Mouse (Mus musculus) neural tube, embryonic 11.5 days (tissue): ENCODE measurements around the gene Zfp940. TPM values are rescaled to one million over a fixed set of nuclear protein-coding genes. Genes with fewer than 3 reads are reported as not detected.
"Not testable (repeated sequence)": the region's sequence is repeated elsewhere in the genome, so short reads cannot be mapped to it uniquely, and the experiment has no call there.

Source experiments
- ATAC-seq: fragments of 200-750 bp; cut with Nextera tagmentation; 2 replicates; pipeline ENCODE4 v1.8.0; 2017; ENCODE audit warnings: moderate number of reproducible peaks, mild to moderate bottlenecking, moderate TSS enrichment, moderate library complexity; ENCODE audit not compliant: insufficient read depth, low FRiP score, low TSS enrichment
- DNase-seq: peaks from one replicate; pipeline ENCODE4 v3.0.0-alpha.2; 2015; ENCODE audit warnings: low spot score
- H3K27ac ChIP-seq: fragments of 300-500 bp; sonication (generic); 2 replicates; pipeline ENCODE4 v1.5.1; 2014; ENCODE audit warnings: low read depth, mild to moderate bottlenecking, low read length
- H3K27me3 ChIP-seq: fragments of 300-500 bp; sonication (generic); 2 replicates; pipeline ENCODE4 v1.6.1; 2014; ENCODE audit warnings: mild to moderate bottlenecking, low read length, mixed read lengths; ENCODE audit not compliant: control insufficient read depth, insufficient read depth
- H3K36me3 ChIP-seq: fragments of 300-500 bp; sonication (generic); 2 replicates; pipeline ENCODE4 v1.6.1; 2014; ENCODE audit warnings: mild to moderate bottlenecking, low read length, moderate library complexity, mixed read lengths; ENCODE audit not compliant: control insufficient read depth, insufficient read depth
- H3K4me1 ChIP-seq: fragments of 300-500 bp; sonication (generic); 2 replicates; pipeline ENCODE4 v1.6.1; 2014; ENCODE audit warnings: low read length, mixed read lengths; ENCODE audit not compliant: control insufficient read depth, insufficient read depth
- H3K4me2 ChIP-seq: fragments of 300-500 bp; sonication (generic); 2 replicates; pipeline ENCODE4 v1.6.1; 2014; ENCODE audit warnings: low read depth, mild to moderate bottlenecking, moderate library complexity
- H3K4me3 ChIP-seq: fragments of 300-500 bp; sonication (generic); 2 replicates; pipeline ENCODE4 v1.5.1; 2014; ENCODE audit warnings: low read depth, low read length
- H3K9ac ChIP-seq: fragments of 300-500 bp; sonication (generic); 2 replicates; pipeline ENCODE4 v1.6.1; 2014; ENCODE audit warnings: mild to moderate bottlenecking, low read length
- H3K9me3 ChIP-seq: fragments of 300-500 bp; sonication (generic); 2 replicates; pipeline ENCODE4 v1.6.1; 2016; ENCODE audit warnings: low read length; ENCODE audit not compliant: control insufficient read depth
- WGBS: fragments of 180-500 bp; shearing (Covaris S2); extraction: QIAGEN DNeasy Blood & Tissue Kit; methylation state at CpG from one replicate; pipeline ENCODE4 v1.1.7; 2014; 5-methylcytosine and 5-hydroxymethylcytosine counted together
- polyA plus RNA-seq: library from polyadenylated mRNA; unstranded; fragments of >200 nt; fragmentation: Nextera tagmentation; extraction: Ambion mirVana; gene quantifications from 2 replicates; pipeline ENCODE4 v1.2.1, GENCODE M21; 2014

The Zfp940 gene
- polyA plus RNA-seq: 12.3 and 12.4 TPM in 2 replicates

DNA sequence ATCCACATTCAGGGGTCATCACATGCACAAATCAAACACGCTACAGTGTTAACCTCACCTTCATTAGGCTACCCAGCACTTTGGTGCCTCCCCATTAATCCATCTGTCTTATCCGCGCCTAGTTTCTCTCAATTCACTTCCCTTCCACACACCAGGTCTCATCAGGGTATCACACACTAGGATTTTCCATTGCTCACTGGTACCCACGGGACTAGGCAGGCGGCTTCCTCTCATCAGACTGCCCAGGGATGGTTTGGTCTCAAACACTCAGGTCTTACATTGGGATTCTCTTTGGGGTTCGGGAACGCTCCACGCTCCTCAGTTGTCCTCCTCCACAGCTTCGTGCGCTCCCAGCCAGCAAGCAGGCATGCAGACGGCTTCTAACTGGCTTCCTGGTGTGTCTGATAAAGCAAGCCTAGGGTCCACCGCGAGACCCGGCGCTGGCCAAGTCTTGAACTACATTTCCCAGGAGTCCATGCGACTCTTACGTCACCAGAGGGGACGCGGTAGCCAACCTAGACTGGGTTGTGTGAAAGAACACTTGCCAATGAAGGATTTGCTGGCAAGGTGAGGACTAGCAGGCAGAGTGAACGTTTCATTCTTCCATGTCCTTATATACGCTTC is at the start of gene Zfp940:
Gene Zfp940 (minus strand): TSS at position 451 of the 624 bp plus-strand sequence.
- ATAC-seq: peak; percentile 90
- H3K9me3 ChIP-seq: no peaks in the 10 kb centered on the region
- no peaks in the 10 kb centered on the region for H3K36me3 ChIP-seq
- H3K4me3 ChIP-seq: peak within 1 kb of the TSS; percentile 48
- H3K27ac ChIP-seq: no peak within 1 kb of the TSS
- H3K4me2 ChIP-seq: peak within 1 kb of the TSS; percentile 75
- WGBS: 1% methylated on average over 21 of the region's 21 CpGs
- DNase-seq: peak; percentile 87
- no peaks in the 10 kb centered on the region for H3K27me3 ChIP-seq
- 0 out of 2 replicates have a peak, but pooled peaks cover 5% of the 10 kb centered on the region for H3K4me1 ChIP-seq
- H3K9ac ChIP-seq: peak within 1 kb of the TSS; percentile 61

DNA sequence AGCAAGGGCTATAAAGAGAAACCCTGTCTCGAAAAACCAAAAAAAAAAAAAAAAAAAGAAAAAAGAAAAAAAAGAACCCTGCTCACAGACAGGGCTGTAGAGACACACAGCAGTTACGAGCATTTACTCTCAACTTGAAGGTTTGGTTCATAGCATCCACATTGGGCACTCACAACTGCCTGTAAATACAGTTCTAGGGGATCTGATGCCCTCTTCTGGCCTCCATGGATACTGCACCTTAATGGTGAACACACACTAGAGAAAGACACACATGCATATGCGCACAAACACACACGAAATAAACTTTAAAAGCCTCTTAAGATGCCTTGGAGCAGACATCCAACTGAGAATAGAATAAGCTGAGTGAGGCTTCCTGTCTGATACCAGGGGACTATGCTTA is 44.9 kb upstream of the Zfp940 start:
- DNase-seq: no peak
- Histone ChIP-seq H3K36me3 (peaks cover 44% of the 10 kb centered on the region), H3K4me1 (no peaks in the 10 kb centered on the region), H3K4me3 (no peak overlapping the region), H3K4me2 (no peak overlapping the region), H3K9ac (no peak overlapping the region), H3K27me3 (no peaks in the 10 kb centered on the region), H3K27ac (no peak overlapping the region), H3K9me3 (peaks cover 25% of the 10 kb centered on the region)
- ATAC-seq: no peak
- 98% methylated on average over 4 of the region's 4 CpGs for WGBS

DNA sequence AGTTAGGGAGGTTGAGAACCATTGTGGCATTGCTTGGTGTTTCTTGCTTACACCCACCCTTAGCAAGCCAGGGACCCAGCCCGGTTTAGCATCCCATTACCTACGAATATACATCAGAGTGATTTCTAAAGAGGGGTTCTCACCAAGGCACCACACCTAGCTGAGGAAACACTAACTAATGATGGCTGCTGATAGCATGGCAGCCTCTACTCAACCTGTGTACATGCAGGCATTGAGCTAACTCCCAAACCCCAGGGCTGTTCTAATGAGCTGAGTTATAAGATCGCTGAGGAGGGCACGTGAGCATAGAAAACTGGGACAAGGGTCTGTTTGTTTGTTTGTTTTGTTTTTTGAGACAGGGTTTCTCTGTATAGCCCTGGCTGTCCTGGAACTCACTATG is 39.3 kb upstream of the Zfp940 start:
- WGBS: 95% methylated on average over 4 of the region's 4 CpGs
- Histone ChIP-seq H3K27me3 (no peaks in the 10 kb centered on the region), H3K36me3 (peaks cover 46% of the 10 kb centered on the region), H3K9me3 (peaks cover 29% of the 10 kb centered on the region), H3K4me3 (no peak overlapping the region), H3K9ac (no peak overlapping the region), H3K4me2 (no peak overlapping the region), H3K4me1 (no peaks in the 10 kb centered on the region), H3K27ac (no peak overlapping the region)
- ATAC-seq: no peak
- DNase-seq: no peak

DNA sequence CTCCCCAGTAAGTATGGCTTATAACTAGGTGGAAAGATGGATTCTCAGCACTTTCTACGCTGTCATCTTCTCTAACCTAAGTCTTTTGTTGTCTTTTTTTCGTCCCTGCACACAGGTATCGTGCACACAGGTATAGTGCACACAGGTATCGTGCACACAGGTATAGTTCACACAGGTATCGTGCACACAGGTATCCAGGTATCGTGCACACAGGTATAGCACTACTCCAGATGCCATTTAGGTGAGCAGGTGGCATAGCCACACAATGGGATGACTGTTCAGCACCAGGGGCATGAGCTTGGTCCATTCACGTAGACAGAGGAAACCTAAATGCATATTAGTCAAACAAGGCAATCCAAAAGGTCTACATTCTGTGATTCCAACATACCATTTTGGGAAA is 37.0 kb upstream of the Zfp940 start:
- Histone ChIP-seq H3K27ac (no peak overlapping the region), H3K4me1 (no peaks in the 10 kb centered on the region), H3K4me3 (no peak overlapping the region), H3K4me2 (no peak overlapping the region), H3K27me3 (no peaks in the 10 kb centered on the region), H3K9me3 (peaks cover 31% of the 10 kb centered on the region), H3K9ac (no peak overlapping the region), H3K36me3 (peaks cover 36% of the 10 kb centered on the region)
- no peak for ATAC-seq
- DNase-seq: no peak
- WGBS: 97% methylated on average over 7 of the region's 7 CpGs

DNA sequence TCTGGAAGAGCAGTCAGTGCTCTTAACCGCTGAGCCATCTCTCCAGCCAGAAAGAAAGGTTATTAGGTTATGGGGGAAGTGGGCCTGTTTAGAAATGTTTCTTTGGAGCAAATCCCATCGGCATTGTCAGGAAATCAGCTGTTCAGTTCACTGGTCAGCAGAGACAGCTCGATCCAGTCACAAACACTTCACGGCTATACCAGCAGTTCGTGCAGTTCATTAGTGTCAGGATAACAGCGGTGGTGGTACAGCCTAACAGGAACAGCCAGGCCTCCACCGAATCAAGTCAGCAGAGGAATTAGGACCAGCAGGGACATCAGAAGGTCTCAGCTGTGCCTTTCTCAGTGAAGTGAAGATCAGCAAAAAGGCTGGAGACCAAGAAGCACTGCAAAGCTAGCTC is 27.4 kb upstream of the Zfp940 start:
- H3K27ac ChIP-seq: no peak overlapping the region
- H3K27me3 ChIP-seq: no peaks in the 10 kb centered on the region
- no peak overlapping the region for H3K4me2 ChIP-seq
- H3K4me1 ChIP-seq: no peaks in the 10 kb centered on the region
- H3K4me3 ChIP-seq: no peak overlapping the region
- DNase-seq (no peak), ATAC-seq (no peak)
- 95% methylated on average over 7 of the region's 7 CpGs for WGBS
- H3K9ac ChIP-seq: no peak overlapping the region
- H3K9me3 ChIP-seq: 0 out of 2 replicates have a peak, but pooled peaks cover 2% of the 10 kb centered on the region
- H3K36me3 ChIP-seq: no peaks in the 10 kb centered on the region; the same call in none of the 2 replicates

DNA sequence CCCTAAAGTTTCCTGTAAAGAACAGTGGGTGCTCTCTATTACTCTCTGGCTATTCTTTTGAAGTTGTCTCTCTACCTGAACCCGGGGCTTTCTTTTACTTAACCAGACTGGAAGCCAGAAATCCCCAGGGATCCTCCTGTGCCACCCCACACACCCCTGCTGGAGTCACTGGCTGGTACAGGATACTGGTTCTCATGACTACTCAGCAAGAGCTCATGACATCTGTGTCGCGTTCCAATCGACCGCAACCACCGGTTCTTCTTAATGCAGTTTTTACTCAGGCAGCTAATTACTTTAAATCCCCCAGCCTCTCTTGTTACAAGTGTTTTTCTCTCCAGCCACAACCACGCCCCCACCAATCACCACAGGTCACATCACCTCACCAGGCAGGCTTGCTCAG is 26.6 kb upstream of the Zfp940 start:
- H3K4me1 ChIP-seq: no peaks in the 10 kb centered on the region
- no peak overlapping the region for H3K27ac ChIP-seq
- DNase-seq: no peak
- ATAC-seq: no peak
- no peaks in the 10 kb centered on the region for H3K27me3 ChIP-seq
- H3K9ac ChIP-seq: no peak overlapping the region
- 82% methylated on average over 7 of the region's 7 CpGs for WGBS
- H3K9me3 ChIP-seq: peaks cover 10% of the 10 kb centered on the region
- H3K4me2 ChIP-seq: no peak overlapping the region
- peaks cover 6% of the 10 kb centered on the region for H3K36me3 ChIP-seq
- no peak overlapping the region for H3K4me3 ChIP-seq

DNA sequence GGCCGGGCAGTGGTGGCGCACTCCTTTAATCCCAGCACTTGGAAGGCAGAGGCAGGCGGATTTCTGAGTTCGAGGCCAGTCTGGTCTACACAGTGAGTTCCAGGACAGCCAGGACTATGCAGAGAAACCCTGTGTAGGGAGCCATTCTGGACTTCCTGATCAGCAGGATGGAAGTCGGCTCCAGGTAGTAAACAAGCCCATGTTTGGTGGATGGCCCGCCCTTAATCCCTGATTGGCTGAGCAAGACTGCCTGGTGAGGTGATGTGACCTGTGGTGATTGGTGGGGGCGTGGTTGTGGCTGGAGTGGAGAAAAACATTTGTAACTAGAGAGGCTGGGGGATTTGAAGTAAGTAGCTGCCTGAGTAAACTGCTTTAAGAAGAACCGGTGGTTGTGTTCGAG is 24.1 kb upstream of the Zfp940 start:
- ATAC-seq, DNase-seq, H3K9ac ChIP-seq, H3K27me3 ChIP-seq, H3K27ac ChIP-seq, H3K4me3 ChIP-seq, H3K4me2 ChIP-seq, H3K4me1 ChIP-seq: not testable (repeated sequence)
- WGBS: 93% methylated on average over 9 of the region's 9 CpGs
- Histone ChIP-seq H3K9me3 (peaks cover 18% of the 10 kb centered on the region), H3K36me3 (peaks cover 15% of the 10 kb centered on the region)

DNA sequence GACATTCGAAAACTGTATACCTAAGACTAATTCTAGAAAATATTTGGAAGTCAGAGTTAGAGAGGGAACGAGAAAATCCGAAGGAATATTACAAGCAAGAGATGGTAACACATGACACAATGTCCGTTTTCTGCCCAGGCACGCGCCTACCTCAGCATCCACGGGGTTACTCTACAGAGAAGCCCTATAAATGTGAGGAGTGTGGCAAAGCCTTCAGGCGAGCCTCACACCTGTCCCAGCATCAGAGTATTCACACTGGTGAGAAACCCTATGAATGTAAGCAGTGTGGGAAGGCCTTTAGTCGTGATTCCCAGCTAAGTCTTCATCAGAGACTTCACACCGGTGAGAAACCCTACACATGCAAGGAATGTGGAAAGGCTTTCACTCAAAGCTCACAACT is 20.8 kb upstream of the Zfp940 start:
- Histone ChIP-seq H3K27ac (no peak overlapping the region), H3K36me3 (peaks cover 15% of the 10 kb centered on the region), H3K27me3 (no peaks in the 10 kb centered on the region), H3K9me3 (peaks cover 18% of the 10 kb centered on the region), H3K4me1 (no peaks in the 10 kb centered on the region), H3K9ac (no peak overlapping the region), H3K4me2 (no peak overlapping the region), H3K4me3 (no peak overlapping the region)
- DNase-seq: no peak
- WGBS: 94% methylated on average over 10 of the region's 10 CpGs
- no peak for ATAC-seq

DNA sequence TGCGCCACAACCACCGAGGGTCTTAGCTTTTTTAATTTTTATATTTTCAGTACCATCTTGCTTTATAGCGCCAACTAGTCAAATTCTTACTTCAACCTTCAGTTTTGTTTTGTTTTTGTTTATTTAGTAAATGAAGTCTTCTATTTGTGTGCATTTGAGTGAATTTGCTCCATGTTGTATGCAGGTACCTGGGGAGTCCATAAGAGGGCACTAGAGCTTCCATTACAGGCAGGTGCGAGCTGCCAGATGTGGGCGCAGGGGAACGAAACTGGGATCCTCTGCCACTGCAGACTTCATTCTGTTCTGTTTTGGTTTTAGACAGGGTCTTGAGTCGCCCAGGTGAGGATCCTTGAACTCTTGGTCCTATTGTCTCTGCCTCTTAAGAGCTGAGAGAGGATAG is 8.2 kb upstream of the Zfp940 start:
- H3K9me3 ChIP-seq: no peaks in the 10 kb centered on the region
- H3K27ac ChIP-seq: no peak overlapping the region
- 89% methylated on average over 7 of the region's 7 CpGs for WGBS
- H3K4me2 ChIP-seq: no peak overlapping the region
- no peak for ATAC-seq
- no peak overlapping the region for H3K4me3 ChIP-seq
- no peaks in the 10 kb centered on the region; the same call in 1 of the 2 replicates for H3K4me1 ChIP-seq
- H3K36me3 ChIP-seq: no peaks in the 10 kb centered on the region
- DNase-seq: no peak
- no peak overlapping the region for H3K9ac ChIP-seq
- H3K27me3 ChIP-seq: no peaks in the 10 kb centered on the region
